Comparison of ENCODE assay signal across 8 mouse cellular contexts in the genomic region with DNA sequence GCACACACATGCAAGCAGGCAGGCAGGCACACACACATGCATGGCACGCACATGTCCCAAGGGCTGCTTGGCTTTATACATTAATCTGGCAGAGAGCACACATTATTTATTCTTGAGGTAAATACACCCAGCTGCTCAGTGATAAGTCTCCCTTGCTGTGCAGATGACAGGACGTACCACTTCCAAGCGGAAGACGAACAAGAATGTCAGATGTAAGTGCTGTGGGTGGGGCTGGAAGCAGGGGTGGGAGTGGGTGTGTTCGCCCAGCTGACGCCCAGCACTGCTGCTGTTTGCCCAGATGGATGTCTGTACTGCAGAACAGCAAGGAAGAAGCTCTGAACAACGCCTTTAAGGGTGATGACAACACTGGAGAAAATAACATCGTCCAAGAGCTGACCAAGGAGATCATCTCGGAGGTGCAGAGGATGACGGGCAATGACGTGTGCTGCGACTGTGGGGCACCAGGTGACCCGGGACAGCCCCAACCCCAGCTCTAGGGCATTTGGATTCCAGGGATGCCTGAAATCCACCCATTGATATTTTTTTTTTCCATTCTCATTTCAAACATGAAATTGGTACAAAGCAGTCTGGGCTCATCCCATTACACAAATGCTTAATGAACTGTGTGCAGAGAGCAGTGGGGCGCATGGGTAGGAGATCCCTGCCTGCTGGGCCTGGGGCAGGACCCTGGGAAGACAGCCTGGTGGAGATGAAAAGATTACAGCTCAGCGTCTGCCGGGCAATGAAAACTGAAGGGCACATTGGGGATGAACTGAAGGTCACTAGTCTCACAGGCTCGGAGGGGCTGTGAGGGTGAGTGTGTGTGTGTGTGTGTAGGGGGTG. TPM values are rescaled to one million over a fixed set of nuclear protein-coding genes. Genes with fewer than 3 reads are reported as not detected.
DNase-seq lines count a peak whose midpoint lies in the region; ATAC-seq lines count a peak whose summit lies in the region.

No protein-coding gene starts in this region.

- peak; percentile 18 to 45 for DNase-seq in left cerebral cortex, adult 18-20 months (ENCODE audit: low spot score in 2 of 2)
- no peak for DNase-seq in left cerebral cortex, adult 8-10 months (ENCODE audit: low spot score in 2 of 2)
- peak; percentile 40 for DNase-seq in c-Kit-positive CD71-positive TER-119-negative erythroid progenitor cells, embryonic 14.5 days (ENCODE audit: low read depth)
- peak; percentile 18 to 19 for DNase-seq in layer of hippocampus, postnatal 25 days (ENCODE audit: extremely low spot score in 1 of 2, low spot score in 1 of 2)
- DNase-seq in urinary bladder, postnatal 36 days (ENCODE audit: low spot score in 2 of 2): no peak
- no peak for DNase-seq in B cell, adult 2 months
- no peak for DNase-seq in frontal cortex, postnatal 25 days (ENCODE audit: low spot score in 2 of 2)

- ATAC-seq in megakaryocyte progenitor cell, adult 5-6 weeks (replicated peaks; ENCODE audit: poor library complexity): peak; percentile 53

RNA-seq across cellular contexts. Expression of gene Cpsf3, which starts 55.9 kb away (rescaled TPM):
- total RNA-seq in left cerebral cortex, adult 18-20 months (2021): 10 to 100 TPM; 44.4 to 48.8 TPM
- 10 to 100 TPM; 52.8 to 65.1 (median 60.1) TPM for total RNA-seq in left cerebral cortex, adult 8-10 months (2022)
- 10 to 100 TPM; 48.2 to 50.7 TPM for total RNA-seq in layer of hippocampus, postnatal 25 days (2021)
- total RNA-seq in megakaryocyte progenitor cell, adult 5-6 weeks (2015): 138 and 156 TPM in 2 replicates
- 94.2 and 109 TPM in 2 replicates for total RNA-seq in megakaryocyte progenitor cell, adult 5-6 weeks (2017)

RNA-seq across cellular contexts. Expression of gene Itgb1bp1, which starts 56.8 kb away (rescaled TPM):
- 10 to 100 TPM; 41.1 to 43.1 TPM for total RNA-seq in left cerebral cortex, adult 18-20 months (2021)
- 10 to 100 TPM; 42.6 to 50.0 (median 43.9) TPM for total RNA-seq in left cerebral cortex, adult 8-10 months (2022)
- 10 to 100 TPM; 44.4 to 48.6 TPM for total RNA-seq in layer of hippocampus, postnatal 25 days (2021)
- total RNA-seq in megakaryocyte progenitor cell, adult 5-6 weeks (2015): 36.5 and 40.6 TPM in 2 replicates
- total RNA-seq in megakaryocyte progenitor cell, adult 5-6 weeks (2017): 28.4 and 32.2 TPM in 2 replicates

Comparison
In these comparisons a context has a peak if more than half of its experiments do, and no peak if none do; other contexts are left out.
1. DNase-seq: peak in left cerebral cortex, adult 18-20 months (2 of 2), c-Kit-positive CD71-positive TER-119-negative erythroid progenitor cells, embryonic 14.5 days (single experiment) and layer of hippocampus, postnatal 25 days (2 of 2); none in left cerebral cortex, adult 8-10 months (0 of 2), urinary bladder, postnatal 36 days (0 of 2), B cell, adult 2 months (0 of 2) and frontal cortex, postnatal 25 days (0 of 2).